Mouse (Mus musculus): Measurements from ENCODE around the gene Peak1.

- TF ChIP-seq CTCF (IDR thresholded peaks at IDR 0.05; ENCODE audit: borderline replicate concordance, insufficient read depth, low read length) (no peak), POLR2A (IDR thresholded peaks at IDR 0.05; ENCODE audit: low read depth, low read length) (no peak)
Measured at GRCm38 (mm10) chr9:56420236-56420635, 2.4 kb upstream of the Peak1 start.

Measured in embryonic fibroblast, embryonic 13.5 days (primary cell).